Mouse (Mus musculus) lung, adult 2 months (tissue): Measurements from ENCODE around the gene Tnrc18. TPM values are rescaled to one million over a fixed set of nuclear protein-coding genes. Genes with fewer than 3 reads are reported as not detected.

Experiments used
- DNase-seq: peaks from one replicate; pipeline ENCODE4 v3.0.0; 2022
- H3K4me1 ChIP-seq: fragments of 200-500 bp; 2 replicates; pipeline ENCODE4 v1.6.1; 2011; ENCODE audit warnings: low read length; ENCODE audit not compliant: control insufficient read depth, insufficient read depth
- H3K4me3 ChIP-seq: fragments of 200-500 bp; replicated peaks from 2 replicates; pipeline ENCODE3; 2011; ENCODE audit warnings: low read depth, mild to moderate bottlenecking, control low read depth, low read length; ENCODE audit errors: extremely low read depth
- CTCF ChIP-seq: fragments of 200-500 bp; IDR thresholded peaks from 2 replicates; pipeline ENCODE4 v1.5.1; 2011; ENCODE audit warnings: mild to moderate bottlenecking, low read length, control low read depth; ENCODE audit not compliant: insufficient read depth
- POLR2A ChIP-seq: fragments of 200-500 bp; IDR thresholded peaks from 2 replicates; pipeline ENCODE4 v1.6.1; 2011; ENCODE audit warnings: low read depth, mild to moderate bottlenecking, control low read depth, low read length, borderline replicate concordance; ENCODE audit errors: extremely low read depth
- WGBS: fragments of 180-500 bp; shearing (Covaris S2); methylation state at CpG from one replicate; pipeline ENCODE4 v1.1.7; 2018; 5-methylcytosine and 5-hydroxymethylcytosine counted together
- polyA plus RNA-seq: library from polyadenylated mRNA; depleted of rRNA; stranded (reverse); fragments of >200 nt; gene quantifications from 2 replicates; pipeline ENCODE4 v1.2.3, GENCODE M21; 2012

Tnrc18 gene
- polyA plus RNA-seq, 1 experiment = 60.1 TPM

- TF ChIP-seq POLR2A = peak; percentile 70; the same call in 1 of the 2 replicates
- no peak for TF ChIP-seq CTCF
- WGBS = 26% methylated on average over 31 of the region's 31 CpGs
- H3K4me3 ChIP-seq = peak overlapping the region; percentile 89
- DNase-seq = peak; percentile 79
- 0 out of 2 replicates have a peak, but pooled peaks cover 2% of the 10 kb centered on the region for H3K4me1 ChIP-seq
Measured at GRCm38 (mm10) chr5:142823096-142824062, 5.9 kb upstream of the Tnrc18 start.

GRCm38 (mm10) chr5:142822286-142823095 is 5.0 kb upstream of the Tnrc18 start:
- 7% methylated on average over 36 of the region's 36 CpGs for WGBS
- no peak for TF ChIP-seq CTCF

GRCm38 (mm10) chr5:142821974-142822285 is 4.5 kb upstream of the Tnrc18 start:
- no peak for DNase-seq
- Histone ChIP-seq H3K4me1 (0 out of 2 replicates have a peak, but pooled peaks cover 2% of the 10 kb centered on the region), H3K4me3 (peak overlapping the region; percentile 89)
- TF ChIP-seq CTCF (no peak), POLR2A (no peak)
- WGBS = 2% methylated on average over 9 of the region's 9 CpGs

More at GRCm38 (mm10) chr5:142822286-142823095, 5.0 kb upstream of the Tnrc18 start:
- Histone ChIP-seq H3K4me3 (peak overlapping the region; percentile 89), H3K4me1 (0 out of 2 replicates have a peak, but pooled peaks cover 2% of the 10 kb centered on the region)
- peak; percentile 59 for DNase-seq

- peak overlapping the region; percentile 89 for H3K4me3 ChIP-seq
- peak; percentile 75 for TF ChIP-seq POLR2A
- no peak for TF ChIP-seq CTCF
- 0 out of 2 replicates have a peak, but pooled peaks cover 2% of the 10 kb centered on the region for H3K4me1 ChIP-seq
- DNase-seq = peak; percentile 91
- under 1% methylated on average over 36 of the region's 36 CpGs for WGBS
Measured at GRCm38 (mm10) chr5:142821266-142821973, 4.0 kb upstream of the Tnrc18 start.

- H3K4me3 ChIP-seq = peak overlapping the region; percentile 89
- no peak for TF ChIP-seq CTCF
- TF ChIP-seq POLR2A = peak; percentile 67; the same call in 1 of the 2 replicates
- WGBS = under 1% methylated on average over 53 of the region's 53 CpGs
- DNase-seq = peak; percentile 82
- H3K4me1 ChIP-seq = 0 out of 2 replicates have a peak, but pooled peaks cover 2% of the 10 kb centered on the region
Measured at GRCm38 (mm10) chr5:142820276-142821265, 3.1 kb upstream of the Tnrc18 start.

- Histone ChIP-seq H3K4me1 (0 out of 2 replicates have a peak, but pooled peaks cover 2% of the 10 kb centered on the region), H3K4me3 (peak overlapping the region; percentile 89)
- under 1% methylated on average over 36 of the region's 36 CpGs for WGBS
- DNase-seq = peak; percentile 74
- TF ChIP-seq POLR2A (peak; percentile 62; the same call in 1 of the 2 replicates), CTCF (no peak)
Measured at GRCm38 (mm10) chr5:142819385-142820275, 2.2 kb upstream of the Tnrc18 start.
